25 mouse cellular contexts compared by ENCODE assay signal in genomic region chr4:10235324-10235723, GRCm38 (mm10).
DNase-seq lines count a peak whose midpoint lies in the region; ATAC-seq lines count a peak whose summit lies in the region.
"Had no signal": no experiment of that assay in that cellular context is flagged by ENCODE, and none has a peak within 500 bp of the region (broad histone marks: within the 10 kb centered on the region; RNA-seq: fewer than 3 reads in every experiment).

No protein-coding gene starts in this region.

- WGBS in heart, embryonic 12.5 days = 83% methylated on average over 5 of the region's 5 CpGs
- 97% methylated on average over 5 of the region's 5 CpGs for WGBS in hindbrain, embryonic 13.5 days

- no peaks in the 10 kb centered on the region for H3K36me3 ChIP-seq in heart, embryonic 12.5 days
- H3K36me3 ChIP-seq in hindbrain, embryonic 13.5 days = no peaks in the 10 kb centered on the region
- H3K36me3 ChIP-seq: embryonic facial prominence, embryonic 10.5 days; embryonic facial prominence, embryonic 12.5 days; forebrain, embryonic 10.5 days; forebrain, embryonic 12.5 days had no signal

- no peak overlapping the region for H3K4me2 ChIP-seq in heart, embryonic 12.5 days
- H3K4me2 ChIP-seq in hindbrain, embryonic 13.5 days = no peak overlapping the region
- H3K4me2 ChIP-seq: embryonic facial prominence, embryonic 12.5 days; forebrain, embryonic 12.5 days had no signal

- DNase-seq in heart, adult 8-10 months (ENCODE audit: low spot score) = peak; percentile 8
- DNase-seq in heart, postnatal 14 days = no peak
- peak; percentile 18 to 21 for DNase-seq in heart, postnatal 10 days
- peak; percentile 16 for DNase-seq in 3T3-L1 (ENCODE audit: low read depth, low spot score)
- peak; percentile 20 for DNase-seq in Muller cell, postnatal 12 days (ENCODE audit: inconsistent ontology term)
- DNase-seq in B cell, adult 2 months = no peak
- DNase-seq: adrenal gland, adult 8-10 months; adrenal gland, postnatal 14 days; adrenal gland, postnatal 36 days; cerebellum, adult 11-12 months; cerebellum, adult 2 months; cerebellum, adult 9-10 months; cerebellum, postnatal 10 days; cerebellum, postnatal 25 days had no signal

- H3K27ac ChIP-seq in heart, embryonic 12.5 days (ENCODE audit: poor library complexity, severe bottlenecking) = no peak overlapping the region
- no peak overlapping the region for H3K27ac ChIP-seq in hindbrain, embryonic 13.5 days
- H3K27ac ChIP-seq: embryonic facial prominence, embryonic 10.5 days; embryonic facial prominence, embryonic 12.5 days; forebrain, embryonic 10.5 days; forebrain, embryonic 12.5 days had no signal

- no peaks in the 10 kb centered on the region for H3K4me1 ChIP-seq in heart, embryonic 12.5 days (replicated peaks)
- no peaks in the 10 kb centered on the region for H3K4me1 ChIP-seq in hindbrain, embryonic 13.5 days (replicated peaks)
- H3K4me1 ChIP-seq: embryonic facial prominence, embryonic 10.5 days; embryonic facial prominence, embryonic 12.5 days; forebrain, embryonic 10.5 days; forebrain, embryonic 12.5 days had no signal

- ATAC-seq in heart, embryonic 12.5 days (ENCODE audit: insufficient number of reproducible peaks, low FRiP score) = no peak
- no peak for ATAC-seq in hindbrain, embryonic 13.5 days (ENCODE audit: low FRiP score)
- ATAC-seq: activated CD4-positive, CD25-positive, alpha-beta regulatory T cell, adult 4 months; forebrain, embryonic 14.5 days; forebrain, embryonic 16.5 days; Patski had no signal

- no peaks in the 10 kb centered on the region for H3K27me3 ChIP-seq in heart, embryonic 12.5 days (replicated peaks)
- no peaks in the 10 kb centered on the region for H3K27me3 ChIP-seq in hindbrain, embryonic 13.5 days
- H3K27me3 ChIP-seq: embryonic facial prominence, embryonic 12.5 days; forebrain, embryonic 12.5 days; Patski had no signal

- intact Hi-C loops in heart, postnatal 14 days (cut with DNase I) = no loop called here
- intact Hi-C loops in heart, postnatal 10 days (cut with DNase I) = no loop called here

- no peaks in the 10 kb centered on the region for H3K9me3 ChIP-seq in heart, embryonic 12.5 days (replicated peaks)
- no peaks in the 10 kb centered on the region for H3K9me3 ChIP-seq in hindbrain, embryonic 13.5 days
- H3K9me3 ChIP-seq: embryonic facial prominence, embryonic 10.5 days; embryonic facial prominence, embryonic 12.5 days; forebrain, embryonic 10.5 days; forebrain, embryonic 12.5 days had no signal

- H3K4me3 ChIP-seq in heart, embryonic 12.5 days = no peak overlapping the region
- H3K4me3 ChIP-seq in hindbrain, embryonic 13.5 days = no peak overlapping the region
- H3K4me3 ChIP-seq: embryonic facial prominence, embryonic 10.5 days; embryonic facial prominence, embryonic 12.5 days; erythroblast, embryonic 14.5 days; forebrain, embryonic 10.5 days; forebrain, embryonic 12.5 days had no signal

- H3K9ac ChIP-seq in heart, embryonic 12.5 days = no peak overlapping the region
- H3K9ac ChIP-seq in hindbrain, embryonic 13.5 days = no peak overlapping the region
- H3K9ac ChIP-seq: embryonic facial prominence, embryonic 12.5 days; forebrain, embryonic 12.5 days had no signal

Comparison
In these comparisons a context has a peak if more than half of its experiments do, and no peak if none do; other contexts are left out.
1. DNase-seq: peak in heart, adult 8-10 months (single experiment), heart, postnatal 10 days (2 of 2), 3T3-L1 (single experiment) and Muller cell, postnatal 12 days (single experiment); none in heart, postnatal 14 days (0 of 2) and B cell, adult 2 months (0 of 2).